ENCODE assay signal across 27 mouse cellular contexts in genomic region chr9:30879248-30879946, GRCm38 (mm10). TPM values are rescaled to one million over a fixed set of nuclear protein-coding genes. Genes with fewer than 3 reads are reported as not detected.
A peak's percentile ranks its signal among the peaks of the same experiment; 100 is the strongest.
DNase-seq lines count a peak whose midpoint lies in the region; ATAC-seq and TF ChIP-seq lines count a peak whose summit lies in the region.
"Had no signal": no experiment of that assay in that cellular context is flagged by ENCODE, and none has a peak within 500 bp of the region (broad histone marks: within the 10 kb centered on the region; RNA-seq: fewer than 3 reads in every experiment).

No protein-coding gene starts in this region.

- no peak overlapping the region for H3K27ac ChIP-seq in heart, embryonic 12.5 days (ENCODE audit: poor library complexity, severe bottlenecking)
- peak overlapping the region; percentile 69 for H3K27ac ChIP-seq in lung, embryonic 15.5 days
- peak overlapping the region; percentile 21; the same call in 1 of the 2 replicates for H3K27ac ChIP-seq in small intestine, adult 2 months (ENCODE audit: insufficient read depth, low read depth, low read length)
- no peak overlapping the region for H3K27ac ChIP-seq in embryonic facial prominence, embryonic 10.5 days (replicated peaks)
- H3K27ac ChIP-seq: embryonic facial prominence, embryonic 12.5 days; embryonic facial prominence, embryonic 15.5 days; forebrain, embryonic 15.5 days; heart, embryonic 15.5 days; hindbrain, embryonic 10.5 days; hindbrain, embryonic 13.5 days; intestine, embryonic 15.5 days had no signal

- DNase-seq in heart, adult 18-20 months: peak; percentile 33 to 54
- DNase-seq in heart, adult 9 months (ENCODE audit: low spot score in 2 of 2): peak; percentile 24 to 34
- no peak for DNase-seq in heart, postnatal 4 days
- no peak for DNase-seq in lung, adult 2 months
- DNase-seq in embryonic facial prominence, embryonic 10.5 days (ENCODE audit: low spot score): no peak
- DNase-seq: adrenal gland, postnatal 10 days; adrenal gland, postnatal 36 days; B cell, adult 2 months; cerebellum, adult 18-20 months; cerebellum, adult 9-10 months; cerebellum, postnatal 14 days; gastrocnemius, postnatal 25 days; kidney, adult 11 months had no signal

- WGBS in heart, embryonic 12.5 days: 61% methylated on average over 7 of the region's 7 CpGs
- 36% methylated on average over 7 of the region's 7 CpGs for WGBS in lung, embryonic 15.5 days
- WGBS in lung, adult 2 months: 45% methylated on average over 7 of the region's 7 CpGs
- 30% methylated on average over 7 of the region's 7 CpGs for WGBS in small intestine, adult 2 months
- WGBS in embryonic facial prominence, embryonic 10.5 days: 89% methylated on average over 7 of the region's 7 CpGs

- H3K27me3 ChIP-seq in heart, embryonic 12.5 days (replicated peaks): no peaks in the 10 kb centered on the region
- H3K27me3 ChIP-seq in lung, embryonic 15.5 days: no peaks in the 10 kb centered on the region
- H3K27me3 ChIP-seq in small intestine, adult 2 months (ENCODE audit: control insufficient read depth, insufficient read depth, low read length): no peaks in the 10 kb centered on the region
- H3K27me3 ChIP-seq in embryonic facial prominence, embryonic 10.5 days (replicated peaks; ENCODE audit: low read depth, poor library complexity, severe bottlenecking): no peaks in the 10 kb centered on the region
- H3K27me3 ChIP-seq: CH12.LX; embryonic facial prominence, embryonic 12.5 days; embryonic facial prominence, embryonic 15.5 days; forebrain, embryonic 15.5 days; heart, embryonic 15.5 days; hindbrain, embryonic 13.5 days had no signal

- no peaks in the 10 kb centered on the region for H3K9me3 ChIP-seq in heart, embryonic 12.5 days (replicated peaks)
- no peaks in the 10 kb centered on the region for H3K9me3 ChIP-seq in lung, embryonic 15.5 days
- H3K9me3 ChIP-seq in embryonic facial prominence, embryonic 10.5 days: no peaks in the 10 kb centered on the region
- H3K9me3 ChIP-seq: embryonic facial prominence, embryonic 12.5 days; embryonic facial prominence, embryonic 15.5 days; forebrain, embryonic 15.5 days; G1E; heart, embryonic 15.5 days; hindbrain, embryonic 10.5 days; hindbrain, embryonic 13.5 days; intestine, embryonic 15.5 days had no signal

- peaks cover 11% of the 10 kb centered on the region for H3K4me1 ChIP-seq in heart, embryonic 12.5 days (replicated peaks)
- peaks cover 4% of the 10 kb centered on the region; the same call in 1 of the 2 replicates for H3K4me1 ChIP-seq in lung, embryonic 15.5 days
- no peaks in the 10 kb centered on the region for H3K4me1 ChIP-seq in lung, adult 2 months (ENCODE audit: control insufficient read depth, insufficient read depth, low read length)
- peaks cover 39% of the 10 kb centered on the region; the same call in 1 of the 2 replicates for H3K4me1 ChIP-seq in small intestine, adult 2 months (ENCODE audit: control insufficient read depth, insufficient read depth, insufficient read length, low read length)
- no peaks in the 10 kb centered on the region for H3K4me1 ChIP-seq in embryonic facial prominence, embryonic 10.5 days
- H3K4me1 ChIP-seq: embryonic facial prominence, embryonic 12.5 days; embryonic facial prominence, embryonic 15.5 days; forebrain, embryonic 15.5 days; hindbrain, embryonic 10.5 days; hindbrain, embryonic 13.5 days; intestine, embryonic 15.5 days had no signal

- H3K36me3 ChIP-seq in heart, embryonic 12.5 days: no peaks in the 10 kb centered on the region
- no peaks in the 10 kb centered on the region for H3K36me3 ChIP-seq in lung, embryonic 15.5 days
- H3K36me3 ChIP-seq in small intestine, adult 2 months (ENCODE audit: control insufficient read depth, insufficient read depth, low read length): no peaks in the 10 kb centered on the region
- H3K36me3 ChIP-seq in embryonic facial prominence, embryonic 10.5 days (replicated peaks): no peaks in the 10 kb centered on the region
- H3K36me3 ChIP-seq: embryonic facial prominence, embryonic 12.5 days; embryonic facial prominence, embryonic 15.5 days; forebrain, embryonic 15.5 days; G1E; heart, embryonic 15.5 days; hindbrain, embryonic 10.5 days; hindbrain, embryonic 13.5 days; intestine, embryonic 15.5 days had no signal

- H3K4me3 ChIP-seq in heart, embryonic 12.5 days: no peak overlapping the region
- H3K4me3 ChIP-seq in lung, embryonic 15.5 days: no peak overlapping the region
- no peak overlapping the region for H3K4me3 ChIP-seq in lung, adult 2 months (replicated peaks; ENCODE audit: extremely low read depth, low read depth, low read length)
- H3K4me3 ChIP-seq in small intestine, adult 2 months (ENCODE audit: low read depth, low read length): no peak overlapping the region
- no peak overlapping the region for H3K4me3 ChIP-seq in embryonic facial prominence, embryonic 10.5 days
- H3K4me3 ChIP-seq: embryonic facial prominence, embryonic 12.5 days; embryonic facial prominence, embryonic 15.5 days; forebrain, embryonic 15.5 days; heart, embryonic 15.5 days; hindbrain, embryonic 10.5 days; hindbrain, embryonic 13.5 days; intestine, embryonic 15.5 days had no signal

- no peak overlapping the region for H3K4me2 ChIP-seq in heart, embryonic 12.5 days
- H3K4me2 ChIP-seq in lung, embryonic 15.5 days: no peak overlapping the region
- H3K4me2 ChIP-seq: embryonic facial prominence, embryonic 12.5 days; embryonic facial prominence, embryonic 15.5 days; forebrain, embryonic 15.5 days; heart, embryonic 15.5 days; hindbrain, embryonic 13.5 days; intestine, embryonic 15.5 days had no signal

- TF ChIP-seq POLR2A in lung, adult 2 months (IDR thresholded peaks at IDR 0.05; ENCODE audit: borderline replicate concordance, extremely low read depth, low read depth, low read length): no peak
- TF ChIP-seq POLR2A in small intestine, adult 2 months (IDR thresholded peaks at IDR 0.05; ENCODE audit: low read depth, low read length): no peak

- no peak for ATAC-seq in heart, embryonic 12.5 days (ENCODE audit: insufficient number of reproducible peaks, low FRiP score)
- ATAC-seq in lung, embryonic 15.5 days (ENCODE audit: borderline replicate concordance, extremely low read depth, low FRiP score, low TSS enrichment): no peak
- ATAC-seq: forebrain, embryonic 15.5 days; hindbrain, embryonic 16.5 days; Patski had no signal

- TF ChIP-seq CTCF in lung, adult 2 months (IDR thresholded peaks at IDR 0.05; ENCODE audit: insufficient read depth, low read length): no peak
- no peak for TF ChIP-seq CTCF in small intestine, adult 2 months (IDR thresholded peaks at IDR 0.05; ENCODE audit: extremely low read depth, insufficient read length, insufficient replicate concordance, low read depth, low read length)

- no peak overlapping the region for H3K9ac ChIP-seq in heart, embryonic 12.5 days
- no peak overlapping the region for H3K9ac ChIP-seq in lung, embryonic 15.5 days
- H3K9ac ChIP-seq: embryonic facial prominence, embryonic 12.5 days; embryonic facial prominence, embryonic 15.5 days; forebrain, embryonic 15.5 days; heart, embryonic 15.5 days; hindbrain, embryonic 13.5 days; intestine, embryonic 15.5 days had no signal

RNA-seq across cellular contexts. Expression of gene Adamts15, which starts 42.9 kb away (rescaled TPM):
- total RNA-seq in heart, adult 18-20 months (2021): 1 to 10 TPM; 4.8 to 5.9 TPM
- 16.4 and 18.1 TPM in 2 replicates for polyA plus RNA-seq in heart, embryonic 12.5 days (2016; fragmentation: Nextera tagmentation; extraction: Ambion mirVana)
- 10 to 100 TPM; 11.5 to 15.2 TPM for total RNA-seq in heart, postnatal 4 days (2021)
- polyA plus RNA-seq in lung, embryonic 15.5 days (2015; fragmentation: Nextera tagmentation; extraction: Ambion mirVana): 5.8 and 6.8 TPM in 2 replicates
- 26.6 and 29.6 TPM in 2 replicates for polyA plus RNA-seq in lung, adult 2 months (2012; rRNA removed)
- polyA plus RNA-seq in small intestine, adult 2 months (2012; rRNA removed): 4.0 and 4.6 TPM in 2 replicates
- 7.2 and 9.1 TPM in 2 replicates for polyA plus RNA-seq in embryonic facial prominence, embryonic 10.5 days (2016; fragmentation: Nextera tagmentation; extraction: Ambion mirVana)
- total RNA-seq: CH12.LX had no signal
- polyA plus RNA-seq: G1E had no signal

Comparison
In these comparisons a context has a peak if more than half of its experiments do, and no peak if none do; other contexts are left out.
1. DNase-seq: peak in heart, adult 18-20 months (2 of 2) and heart, adult 9 months (2 of 2); none in heart, postnatal 4 days (single experiment), lung, adult 2 months (single experiment) and embryonic facial prominence, embryonic 10.5 days (single experiment).
2. H3K27ac ChIP-seq: peak in lung, embryonic 15.5 days (single experiment) and small intestine, adult 2 months (single experiment); none in heart, embryonic 12.5 days (single experiment) and embryonic facial prominence, embryonic 10.5 days (single experiment).